Mouse (Mus musculus): Measurements from ENCODE around the gene Prelp.

- TF ChIP-seq CTCF (IDR thresholded peaks at IDR 0.05; ENCODE audit: control insufficient read depth, insufficient read depth, insufficient replicate concordance, low read depth, low read length) (no peak), POLR2A (IDR thresholded peaks at IDR 0.05; ENCODE audit: control insufficient read depth, low read depth, low read length) (no peak)
Observed at GRCm38 (mm10) chr1:133941904-133942303, 20.7 kb upstream of the Prelp start.

Measured in testis, adult 2 months (tissue).